Mouse (Mus musculus) spleen, postnatal 0 days (tissue): Measurements from ENCODE around the gene Vipr1. TPM values are rescaled to one million over a fixed set of nuclear protein-coding genes. Genes with fewer than 3 reads are reported as not detected.

Source experiments
- polyA plus RNA-seq: library from polyadenylated mRNA; unstranded; fragments of >200 nt; fragmentation: Nextera tagmentation; extraction: Ambion mirVana; gene quantifications from 2 replicates; pipeline ENCODE4 v1.2.1, GENCODE M21; 2015

The Vipr1 gene
- 0.42 and 0.45 TPM in 2 replicates for polyA plus RNA-seq

GRCm38 (mm10) chr9:121642401-121643181, at the start of gene Vipr1:
Gene Vipr1 (plus strand): TSS chr9:121642716.

GRCm38 (mm10) chr9:121642001-121642400, 515 bp upstream of the Vipr1 start, which contains the start of gene Lyzl4:
Gene Lyzl4 (minus strand): TSS chr9:121642096.

GRCm38 (mm10) chr9:121704646-121705625, 62.4 kb downstream of the Vipr1 start, which contains the start of gene Sec22c:
Gene Sec22c (minus strand): TSS chr9:121705490.

GRCm38 (mm10) chr9:121709898-121710583, 67.5 kb downstream of the Vipr1 start, which contains the start of gene Ss18l2:
Gene Ss18l2 (plus strand): TSS chr9:121710329.

GRCm38 (mm10) chr9:121718792-121719318, 76.3 kb downstream of the Vipr1 start, which contains the start of gene Nktr:
Gene Nktr (plus strand): TSS chr9:121719169.

Other genes starting within 250 kb of the Vipr1 start
- not detected in 2 replicates for gene Cck, start 147.0 kb upstream of the Vipr1 start, polyA plus RNA-seq
- gene Lyzl4, start 620 bp upstream of the Vipr1 start, polyA plus RNA-seq = 0.32 TPM in 1 of 2 replicates, not detected in the other
- gene Sec22c, start 62.8 kb downstream of the Vipr1 start, polyA plus RNA-seq = 4.6 and 6.9 TPM in 2 replicates
- 68.7 and 73.3 TPM in 2 replicates for gene Ss18l2, start 67.6 kb downstream of the Vipr1 start, polyA plus RNA-seq
- gene Nktr, start 76.5 kb downstream of the Vipr1 start, polyA plus RNA-seq = 35.6 and 35.7 TPM in 2 replicates
- 3.5 and 4.7 TPM in 2 replicates for gene Zfp651, start 116.6 kb downstream of the Vipr1 start, polyA plus RNA-seq
- not detected in 2 replicates for gene Klhl40, start 134.9 kb downstream of the Vipr1 start, polyA plus RNA-seq
- 0.11 and 0.13 TPM in 2 replicates for gene Hhatl, start 149.8 kb downstream of the Vipr1 start, polyA plus RNA-seq
- gene Ccdc13, start 196.7 kb downstream of the Vipr1 start, polyA plus RNA-seq = not detected in 2 replicates
- gene Higd1a, start 215.6 kb downstream of the Vipr1 start, polyA plus RNA-seq = 85.3 and 93.9 TPM in 2 replicates